Mouse (Mus musculus) skeletal muscle tissue, postnatal 0 days (tissue): Measurements from ENCODE around the gene Izumo1r. TPM values are rescaled to one million over a fixed set of nuclear protein-coding genes. Genes with fewer than 3 reads are reported as not detected.

Experiments
- polyA plus RNA-seq: library from polyadenylated mRNA; unstranded; fragments of >200 nt; fragmentation: Nextera tagmentation; extraction: Ambion mirVana; gene quantifications from 2 replicates; pipeline ENCODE4 v1.2.1, GENCODE M21; 2015

Gene Izumo1r
- 0.17 and 0.23 TPM in 2 replicates for polyA plus RNA-seq

GRCm38 (mm10) chr9:14903581-14904378 is at the start of gene Izumo1r:
Izumo1r (minus strand) TSS chr9:14903949.

GRCm38 (mm10) chr9:14859868-14860639 is 43.7 kb downstream of the Izumo1r start, which contains the start of gene Gpr83:
Gpr83 (plus strand) TSS chr9:14860210.

Other genes with a start within 250 kb of the Izumo1r start
- 0.24 and 0.39 TPM in 2 replicates for gene Piwil4, start 163.2 kb downstream of the Izumo1r start, polyA plus RNA-seq
- 0.77 and 0.95 TPM in 2 replicates for gene Fut4, start 151.6 kb downstream of the Izumo1r start, polyA plus RNA-seq
- not detected in 2 replicates for gene 1700012B09Rik, start 132.9 kb downstream of the Izumo1r start, polyA plus RNA-seq
- 7.4 and 8.2 TPM in 2 replicates for gene Mre11a, start 119.3 kb downstream of the Izumo1r start, polyA plus RNA-seq
- gene Ankrd49, start 119.1 kb downstream of the Izumo1r start, polyA plus RNA-seq = 18.2 and 18.5 TPM in 2 replicates
- gene Gpr83, start 43.7 kb downstream of the Izumo1r start, polyA plus RNA-seq = 0.64 and 0.72 TPM in 2 replicates
- gene Panx1, start 141.5 kb upstream of the Izumo1r start, polyA plus RNA-seq = 35.3 and 37.2 TPM in 2 replicates
- gene Hephl1, start 208.2 kb upstream of the Izumo1r start, polyA plus RNA-seq = 0.31 and 0.35 TPM in 2 replicates